Mouse (Mus musculus) fibroblast of lung, adult 2 months (primary cell): ENCODE measurements around the gene Ctr9.
A peak's percentile ranks its signal among the peaks of the same experiment; 100 is the strongest.

ENCODE experiments used
- DNase-seq: peaks from one replicate; pipeline ENCODE4 v3.0.0-alpha.2; 2011; ENCODE audit warnings: low read depth

Gene Ctr9

GRCm38 (mm10) chr7:111029046-111029553 is 349 bp downstream of the Ctr9 start:
- DNase-seq: no peak

DNA sequence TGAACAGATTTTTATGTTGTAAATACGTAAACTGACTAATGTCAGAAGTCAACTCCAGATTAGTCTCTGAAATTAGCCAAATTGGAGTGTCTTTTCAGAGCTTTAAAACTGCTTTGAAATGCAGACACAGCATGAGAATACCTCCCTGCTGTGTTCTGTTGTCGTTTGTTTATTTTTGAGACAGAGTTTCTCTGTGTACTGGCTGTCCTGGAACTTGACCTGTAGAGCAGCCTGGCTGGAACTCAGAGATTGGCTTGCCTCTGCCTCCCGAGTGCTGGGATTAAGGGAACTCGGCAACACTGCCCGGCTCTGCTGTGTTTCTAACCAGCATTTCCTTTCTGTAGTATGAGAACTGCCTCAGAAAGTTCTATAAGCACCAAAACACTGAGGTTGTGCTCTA is 20.2 kb downstream of the Ctr9 start:
- no peak for DNase-seq

- DNase-seq: peak; percentile 29
Observed at GRCm38 (mm10) chr7:111049652-111050421, 21.1 kb downstream of the Ctr9 start.

GRCm38 (mm10) chr7:111055221-111055620 is 26.5 kb downstream of the Ctr9 start:
- no peak for DNase-seq

DNA sequence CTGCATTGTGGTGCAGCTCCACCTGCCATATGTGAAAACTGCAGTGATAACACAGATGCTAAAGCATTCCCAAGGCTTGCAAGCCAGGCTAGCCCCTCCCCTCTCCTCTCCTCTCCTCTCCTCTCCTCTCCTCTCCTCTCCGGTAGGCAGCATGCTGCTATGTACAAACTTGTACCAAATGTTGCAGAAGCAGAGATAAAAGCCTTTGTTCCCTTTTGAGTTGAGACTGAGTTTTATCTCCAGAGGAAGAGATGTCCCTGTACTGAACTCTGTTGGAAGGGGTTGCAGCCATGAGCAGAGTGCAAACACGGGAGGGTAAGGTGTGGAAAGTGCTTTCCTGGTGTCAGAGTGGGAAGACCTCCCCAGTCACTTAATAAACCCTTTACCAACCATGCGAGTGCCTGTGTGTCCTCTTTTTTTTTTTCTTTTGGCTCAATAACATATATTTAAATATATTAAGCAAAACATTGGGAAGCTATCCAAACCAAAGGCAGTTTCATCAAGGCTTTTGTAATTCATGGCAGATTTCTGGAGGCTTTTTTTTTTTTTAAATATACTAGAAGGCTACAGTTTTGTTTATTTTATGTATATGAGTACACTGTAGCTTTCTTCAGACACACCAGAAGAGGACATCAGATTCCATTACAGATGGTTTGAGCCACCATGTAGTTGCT is 27.4 kb downstream of the Ctr9 start:
- DNase-seq: no peak

DNA sequence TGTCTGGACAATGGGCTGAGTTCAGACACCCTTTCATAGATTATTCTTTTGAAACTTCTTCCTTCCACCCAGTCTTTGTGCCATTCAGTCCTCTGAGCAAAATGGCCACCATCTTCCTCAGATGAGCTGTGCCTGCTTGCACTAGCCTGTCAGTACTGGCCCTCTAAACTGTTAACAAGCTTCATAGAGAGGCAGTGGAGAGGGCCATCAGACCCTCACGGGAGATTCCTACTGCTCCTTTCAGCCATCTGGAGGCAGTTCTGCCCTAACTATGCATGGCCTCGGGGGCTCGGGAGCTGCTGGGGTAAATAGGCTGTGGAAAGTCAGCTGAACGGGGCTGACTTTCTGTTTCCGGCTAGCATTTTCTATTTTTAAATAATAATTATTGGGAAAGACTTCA is 30.8 kb downstream of the Ctr9 start:
- no peak for DNase-seq

GRCm38 (mm10) chr7:111062971-111063370 is 34.2 kb downstream of the Ctr9 start:
- no peak for DNase-seq

- DNase-seq: no peak
Observed at GRCm38 (mm10) chr7:111068181-111068580, 39.4 kb downstream of the Ctr9 start.

- no peak for DNase-seq
Observed at GRCm38 (mm10) chr7:111069439-111070166, 40.9 kb downstream of the Ctr9 start.

GRCm38 (mm10) chr7:111070167-111070496 is 41.4 kb downstream of the Ctr9 start:
- no peak for DNase-seq

DNA sequence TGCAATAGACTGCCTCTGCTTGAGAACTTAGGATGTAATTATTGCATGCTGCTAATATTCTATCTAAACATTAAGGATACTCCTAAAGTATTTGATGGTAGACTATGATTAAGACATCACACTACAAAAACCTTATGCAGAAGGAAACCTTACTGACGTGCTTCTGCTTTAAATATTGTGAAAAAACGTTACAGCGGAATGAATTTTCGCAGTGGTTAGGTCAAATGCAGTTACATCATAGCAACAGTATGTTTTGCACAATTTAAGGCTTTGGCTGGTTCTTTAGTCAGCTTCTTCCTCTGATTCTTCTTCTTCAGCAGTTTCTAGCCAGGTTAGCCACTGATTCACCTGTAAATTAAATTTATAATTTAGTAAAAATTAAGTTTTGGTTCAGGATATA is 43.7 kb downstream of the Ctr9 start:
- no peak for DNase-seq

DNA sequence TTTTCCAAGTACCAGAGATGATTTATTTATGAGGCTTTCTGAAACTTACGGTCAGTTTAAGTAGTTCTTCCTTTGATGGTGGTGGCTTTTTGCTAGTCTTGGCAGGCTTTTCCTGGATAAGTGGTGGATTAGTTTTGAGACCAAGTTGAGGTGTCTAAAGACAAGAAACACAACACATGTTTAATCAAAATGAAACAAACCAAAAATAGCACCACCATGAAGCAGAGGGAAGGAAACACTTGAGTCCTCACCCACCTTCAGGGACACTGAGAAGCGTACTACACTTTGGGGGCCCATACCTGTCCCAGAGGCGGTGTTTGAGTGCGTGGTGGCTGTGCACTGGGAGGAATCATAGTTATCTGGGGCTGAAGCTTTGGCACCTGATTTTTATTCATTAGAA is 46.5 kb downstream of the Ctr9 start:
- DNase-seq: no peak

GRCm38 (mm10) chr7:111078271-111078670 is 49.5 kb downstream of the Ctr9 start:
- DNase-seq: no peak

DNA sequence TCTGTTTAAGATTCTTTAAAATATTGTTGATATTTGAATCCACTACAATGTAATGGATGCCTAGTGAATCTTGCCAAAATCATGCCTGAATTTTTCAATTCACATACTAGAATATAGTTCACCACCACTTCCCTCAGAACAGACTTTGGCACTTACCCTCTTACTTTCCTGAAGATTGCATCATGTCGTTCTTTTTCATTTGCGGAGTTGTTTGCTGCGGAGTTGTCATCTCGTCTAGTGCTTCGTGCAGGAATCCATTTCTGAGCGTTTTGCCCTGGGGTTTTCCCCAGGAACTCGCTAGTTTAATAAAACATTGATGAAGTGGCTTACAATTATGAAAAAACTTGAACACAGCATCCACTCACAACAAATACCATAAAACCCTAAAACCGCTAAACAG is 51.3 kb downstream of the Ctr9 start:
- no peak for DNase-seq

- no peak for DNase-seq
Observed at GRCm38 (mm10) chr7:111080876-111081275, 52.1 kb downstream of the Ctr9 start.

DNA sequence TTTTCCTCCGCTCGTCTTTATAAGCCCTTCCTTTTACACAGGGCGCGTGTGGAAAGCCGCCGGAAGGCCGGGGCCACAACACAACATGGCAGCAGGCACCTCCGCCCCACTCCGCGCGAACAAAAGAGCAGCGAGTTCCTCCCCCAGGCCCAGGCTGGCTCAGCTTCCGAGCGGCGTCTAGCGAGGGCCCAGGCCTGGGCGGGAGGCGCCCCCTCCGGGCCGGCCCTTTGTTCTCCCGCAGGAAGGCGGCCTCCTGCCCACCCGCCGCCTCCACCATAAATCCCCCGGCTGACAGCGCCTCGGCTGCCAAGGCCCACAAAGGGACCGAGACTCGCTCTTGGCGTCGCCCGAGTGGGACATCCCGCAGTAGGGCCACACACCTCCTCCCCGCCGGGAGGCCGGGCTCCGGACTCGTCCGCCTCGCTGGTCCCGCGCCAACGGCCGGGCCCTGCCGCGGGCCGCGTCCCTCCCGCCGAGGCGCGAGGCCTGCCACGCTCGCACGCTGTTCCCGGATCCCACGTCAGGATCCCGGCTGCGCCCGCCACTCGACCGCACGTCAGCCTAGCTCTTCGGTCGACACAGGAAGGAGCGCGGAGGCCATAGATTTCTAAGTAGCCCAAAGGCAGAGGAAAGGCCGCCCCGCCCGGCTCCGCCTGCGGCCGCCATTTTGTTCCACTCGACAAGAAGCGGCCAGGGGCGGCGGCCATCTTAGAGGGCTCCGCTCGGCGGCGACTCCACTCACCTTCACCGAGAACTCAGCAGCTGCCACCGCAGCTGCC is 53.5 kb downstream of the Ctr9 start:
- no peak for DNase-seq

DNA sequence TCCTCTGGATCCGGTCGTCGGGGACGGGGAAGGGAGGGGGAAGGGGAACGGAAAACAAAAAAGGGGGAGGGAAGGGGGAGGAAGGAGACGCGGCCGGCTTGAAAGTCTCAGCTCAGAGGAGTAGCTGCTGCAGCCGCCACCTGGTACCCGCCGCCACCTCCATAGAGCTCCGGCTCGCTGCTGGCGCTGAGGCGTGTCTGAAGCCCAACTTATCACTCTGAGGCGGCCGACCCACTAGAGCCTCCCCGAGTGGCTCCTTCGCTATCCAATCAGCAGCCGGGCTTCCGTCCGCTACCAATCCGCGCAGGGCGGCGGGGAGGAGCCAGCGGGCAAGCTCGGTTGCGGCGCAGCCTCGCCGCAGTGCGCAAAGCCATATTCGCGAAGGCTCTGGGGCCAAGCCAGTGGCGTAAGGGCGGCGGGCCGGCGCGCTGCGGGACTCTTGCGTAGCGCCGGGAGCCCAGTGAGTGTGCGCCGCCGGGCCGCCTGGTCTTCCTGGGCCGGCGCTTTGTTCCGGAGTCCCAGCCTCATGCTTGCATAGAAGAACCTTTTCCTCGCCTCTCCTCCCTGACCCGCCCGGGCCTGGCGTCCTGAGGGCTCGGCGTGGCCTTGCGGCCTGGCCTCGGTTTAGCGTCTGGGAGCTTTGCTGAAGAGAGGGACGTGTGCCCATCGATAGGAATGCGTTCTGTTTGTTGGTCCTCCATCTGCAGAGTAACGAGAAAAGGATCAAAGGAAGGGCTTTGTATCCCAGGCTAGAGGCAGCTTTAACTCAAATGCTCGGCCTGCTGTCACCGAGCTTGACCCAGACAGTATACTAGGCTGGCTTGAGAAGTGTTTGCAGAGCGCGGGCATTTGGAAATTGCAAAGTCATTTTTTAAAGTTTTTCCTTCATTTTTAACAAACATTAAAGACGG is 54.3 kb downstream of the Ctr9 start, which contains the start of gene Eif4g2:
Gene Eif4g2, minus strand, starts transcription at position 209 of the 911 bp plus-strand sequence.
- DNase-seq: peak; percentile 95

DNA sequence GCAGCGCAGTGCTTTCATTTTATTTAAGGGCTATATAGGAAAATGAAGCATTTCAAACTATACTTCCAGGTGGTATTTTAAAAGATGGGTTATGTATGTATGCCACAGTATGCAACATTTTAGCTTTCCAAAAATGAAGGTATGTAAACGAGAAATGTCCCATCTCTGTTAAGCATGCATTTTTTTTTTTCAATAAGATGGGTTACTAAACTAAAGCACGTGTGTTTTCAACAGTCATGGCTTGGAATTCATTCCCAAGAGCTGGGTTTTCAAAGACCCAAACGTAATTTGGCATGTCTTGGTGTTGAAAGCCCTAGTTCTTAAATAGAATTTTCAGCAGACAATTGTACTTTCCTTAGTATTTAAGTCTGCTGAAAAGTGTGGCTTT is 55.0 kb downstream of the Ctr9 start:
- DNase-seq: no peak

- no peak for DNase-seq
Observed at GRCm38 (mm10) chr7:111084443-111084842, 55.7 kb downstream of the Ctr9 start.

GRCm38 (mm10) chr7:111085153-111085552 is 56.4 kb downstream of the Ctr9 start:
- no peak for DNase-seq

- no peak for DNase-seq
Observed at GRCm38 (mm10) chr7:111095169-111095568, 66.4 kb downstream of the Ctr9 start.
